ENCODE assay signal across 22 mouse cellular contexts in genomic region chr3:123351519-123351918, GRCm38 (mm10).
"Had no signal": no experiment of that assay in that cellular context is flagged by ENCODE, and none has a peak within 500 bp of the region (broad histone marks: within the 10 kb centered on the region; RNA-seq: fewer than 3 reads in every experiment).

No protein-coding gene starts in this region.

- H3K36me3 ChIP-seq: midbrain, embryonic 12.5 days; midbrain, embryonic 15.5 days; neural tube, embryonic 12.5 days; neural tube, embryonic 15.5 days had no signal

- ATAC-seq: liver, postnatal 0 days; lung, postnatal 0 days; midbrain, embryonic 15.5 days had no signal

- H3K27ac ChIP-seq: limb, embryonic 12.5 days; limb, embryonic 15.5 days; liver, embryonic 14.5 days; macrophage; midbrain, embryonic 12.5 days; midbrain, embryonic 15.5 days; neural tube, embryonic 12.5 days; neural tube, embryonic 15.5 days; stomach, postnatal 0 days had no signal

- H3K4me3 ChIP-seq: limb, embryonic 12.5 days; limb, embryonic 15.5 days; midbrain, embryonic 12.5 days; midbrain, embryonic 15.5 days; neural tube, embryonic 12.5 days; neural tube, embryonic 15.5 days had no signal

- H3K9me3 ChIP-seq: limb, embryonic 15.5 days; midbrain, embryonic 12.5 days; midbrain, embryonic 15.5 days; neural tube, embryonic 12.5 days; neural tube, embryonic 15.5 days had no signal

- H3K4me1 ChIP-seq: limb, embryonic 12.5 days; limb, embryonic 15.5 days; midbrain, embryonic 12.5 days; midbrain, embryonic 15.5 days; neural tube, embryonic 12.5 days; neural tube, embryonic 15.5 days had no signal

- H3K27me3 ChIP-seq: limb, embryonic 12.5 days; limb, embryonic 15.5 days; midbrain, embryonic 15.5 days; neural tube, embryonic 12.5 days; neural tube, embryonic 15.5 days had no signal

- H3K9ac ChIP-seq: limb, embryonic 12.5 days; limb, embryonic 15.5 days; liver, embryonic 14.5 days; liver, postnatal 0 days; lung, embryonic 14.5 days; midbrain, embryonic 12.5 days; midbrain, embryonic 15.5 days; neural tube, embryonic 12.5 days; neural tube, embryonic 15.5 days had no signal

- DNase-seq: kidney, postnatal 14 days; kidney, postnatal 4 days; left cerebral cortex, postnatal 4 days; liver, postnatal 0 days; lung, embryonic 14.5 days; right cerebral cortex, adult 18-20 months; right cerebral cortex, postnatal 14 days; right cerebral cortex, postnatal 4 days; thymus, adult 2 months; thymus, postnatal 14 days; thymus, postnatal 4 days had no signal

- H3K4me2 ChIP-seq: limb, embryonic 12.5 days; limb, embryonic 15.5 days; liver, embryonic 11.5 days; lung, embryonic 14.5 days; midbrain, embryonic 12.5 days; midbrain, embryonic 15.5 days; neural tube, embryonic 12.5 days; neural tube, embryonic 15.5 days had no signal
